Mouse (Mus musculus): ENCODE measurements around the gene Cpt1b. TPM values are rescaled to one million over a fixed set of nuclear protein-coding genes. Genes with fewer than 3 reads are reported as not detected.

Cpt1b gene
- polyA plus RNA-seq, 1 experiment from 2014 or later = 0.54 TPM

GRCm38 (mm10) chr15:89376040-89376439 lies 49.6 kb downstream of the Cpt1b start:
- H3K27ac ChIP-seq (ENCODE audit: low read depth) = no peak overlapping the region
- no peak overlapping the region for H3K9ac ChIP-seq
- no peaks in the 10 kb centered on the region for H3K9me3 ChIP-seq (ENCODE audit: low read depth, low read length)
- peaks cover 44% of the 10 kb centered on the region for H3K27me3 ChIP-seq (ENCODE audit: insufficient read depth, low read length)
- 73% methylated on average over 7 of the region's 7 CpGs for WGBS
- no peak for ATAC-seq (ENCODE audit: insufficient read depth)
- no peak for TF ChIP-seq CTCF (IDR thresholded peaks at IDR 0.05; ENCODE audit: low read depth)
- DNase-seq = no peak
- H3K4me1 ChIP-seq (ENCODE audit: insufficient read depth) = peaks cover 6% of the 10 kb centered on the region
- H3K36me3 ChIP-seq (ENCODE audit: insufficient read depth) = peaks cover 19% of the 10 kb centered on the region
- H3K4me3 ChIP-seq (ENCODE audit: low read depth, low read length) = no peak overlapping the region
- H3K4me2 ChIP-seq = no peak overlapping the region

GRCm38 (mm10) chr15:89374801-89375534 lies 50.7 kb downstream of the Cpt1b start:
- Histone ChIP-seq H3K9me3 (ENCODE audit: low read depth, low read length) (no peaks in the 10 kb centered on the region), H3K4me3 (ENCODE audit: low read depth, low read length) (no peak overlapping the region), H3K36me3 (ENCODE audit: insufficient read depth) (peaks cover 30% of the 10 kb centered on the region), H3K27me3 (ENCODE audit: insufficient read depth, low read length) (peaks cover 39% of the 10 kb centered on the region), H3K4me1 (ENCODE audit: insufficient read depth) (peaks cover 6% of the 10 kb centered on the region), H3K4me2 (no peak overlapping the region; the same call in 1 of the 2 replicates), H3K9ac (no peak overlapping the region), H3K27ac (ENCODE audit: low read depth) (no peak overlapping the region)
- no peak for ATAC-seq (ENCODE audit: insufficient read depth)
- 92% methylated on average over 17 of the region's 17 CpGs for WGBS
- TF ChIP-seq CTCF (IDR thresholded peaks at IDR 0.05; ENCODE audit: low read depth) = no peak
- no peak for DNase-seq

GRCm38 (mm10) chr15:89374340-89374739 lies 51.3 kb downstream of the Cpt1b start:
- Histone ChIP-seq H3K27ac (ENCODE audit: low read depth) (0 out of 2 replicates have a peak overlapping the region, but pooled peaks have one; percentile 92), H3K36me3 (ENCODE audit: insufficient read depth) (peaks cover 36% of the 10 kb centered on the region), H3K9ac (peak overlapping the region; percentile 74), H3K4me2 (peak overlapping the region; percentile 89), H3K9me3 (ENCODE audit: low read depth, low read length) (no peaks in the 10 kb centered on the region), H3K4me1 (ENCODE audit: insufficient read depth) (peaks cover 6% of the 10 kb centered on the region), H3K27me3 (ENCODE audit: insufficient read depth, low read length) (peaks cover 32% of the 10 kb centered on the region), H3K4me3 (ENCODE audit: low read depth, low read length) (peak overlapping the region; percentile 66)
- no peak for DNase-seq
- ATAC-seq (ENCODE audit: insufficient read depth) = no peak
- 45% methylated on average over 9 of the region's 9 CpGs for WGBS
- no peak for TF ChIP-seq CTCF (IDR thresholded peaks at IDR 0.05; ENCODE audit: low read depth)

- DNase-seq (peak; percentile 95), ATAC-seq (ENCODE audit: insufficient read depth) (peak; percentile 80)
- Histone ChIP-seq H3K9me3 (ENCODE audit: low read depth, low read length) (no peaks in the 10 kb centered on the region), H3K36me3 (ENCODE audit: insufficient read depth) (peaks cover 41% of the 10 kb centered on the region), H3K4me1 (ENCODE audit: insufficient read depth) (peaks cover 2% of the 10 kb centered on the region; the same call in 1 of the 2 replicates), H3K27ac (ENCODE audit: low read depth) (peak within 1 kb of the TSS; percentile 92), H3K9ac (peak within 1 kb of the TSS; percentile 74), H3K4me2 (peak within 1 kb of the TSS; percentile 89), H3K27me3 (ENCODE audit: insufficient read depth, low read length) (peaks cover 27% of the 10 kb centered on the region), H3K4me3 (ENCODE audit: low read depth, low read length) (peak within 1 kb of the TSS; percentile 66)
- WGBS = under 1% methylated on average over 42 of the region's 42 CpGs
- TF ChIP-seq CTCF (IDR thresholded peaks at IDR 0.05; ENCODE audit: low read depth) = peak; percentile 86
Observed at GRCm38 (mm10) chr15:89373762-89374248, 51.9 kb downstream of the Cpt1b start, which contains the start of gene Sco2. Sco2 (minus strand) TSS chr15:89373846.

- TF ChIP-seq CTCF (IDR thresholded peaks at IDR 0.05; ENCODE audit: low read depth) = peak; percentile 78
- peak overlapping the region; percentile 92 for H3K27ac ChIP-seq (ENCODE audit: low read depth)
- H3K36me3 ChIP-seq (ENCODE audit: insufficient read depth) = peaks cover 48% of the 10 kb centered on the region
- no peaks in the 10 kb centered on the region for H3K9me3 ChIP-seq (ENCODE audit: low read depth, low read length)
- peak; percentile 93 for DNase-seq
- H3K9ac ChIP-seq = peak overlapping the region; percentile 74
- H3K4me2 ChIP-seq = peak overlapping the region; percentile 89
- peak; percentile 84 for ATAC-seq (ENCODE audit: insufficient read depth)
- peaks cover 21% of the 10 kb centered on the region for H3K27me3 ChIP-seq (ENCODE audit: insufficient read depth, low read length)
- H3K4me3 ChIP-seq (ENCODE audit: low read depth, low read length) = peak overlapping the region; percentile 66
- under 1% methylated on average over 35 of the region's 35 CpGs for WGBS
- H3K4me1 ChIP-seq (ENCODE audit: insufficient read depth) = no peaks in the 10 kb centered on the region
Observed at GRCm38 (mm10) chr15:89373027-89373761, 52.5 kb downstream of the Cpt1b start.

GRCm38 (mm10) chr15:89372536-89372935 lies 53.1 kb downstream of the Cpt1b start:
- Histone ChIP-seq H3K4me1 (ENCODE audit: insufficient read depth) (no peaks in the 10 kb centered on the region), H3K9me3 (ENCODE audit: low read depth, low read length) (no peaks in the 10 kb centered on the region), H3K4me2 (peak overlapping the region; percentile 89), H3K36me3 (ENCODE audit: insufficient read depth) (peaks cover 54% of the 10 kb centered on the region), H3K9ac (peak overlapping the region; percentile 74; the same call in 1 of the 2 replicates), H3K27me3 (ENCODE audit: insufficient read depth, low read length) (peaks cover 14% of the 10 kb centered on the region), H3K27ac (ENCODE audit: low read depth) (no peak overlapping the region), H3K4me3 (ENCODE audit: low read depth, low read length) (peak overlapping the region; percentile 66; the same call in 1 of the 2 replicates)
- DNase-seq (no peak), ATAC-seq (ENCODE audit: insufficient read depth) (no peak)
- no peak for TF ChIP-seq CTCF (IDR thresholded peaks at IDR 0.05; ENCODE audit: low read depth)
- 77% methylated on average over 7 of the region's 7 CpGs for WGBS

- H3K9ac ChIP-seq = no peak overlapping the region
- DNase-seq = no peak
- no peak overlapping the region for H3K27ac ChIP-seq (ENCODE audit: low read depth)
- 84% methylated on average over 13 of the region's 13 CpGs for WGBS
- no peak for ATAC-seq (ENCODE audit: insufficient read depth)
- no peaks in the 10 kb centered on the region for H3K9me3 ChIP-seq (ENCODE audit: low read depth, low read length)
- H3K4me2 ChIP-seq = peak overlapping the region; percentile 89; the same call in 1 of the 2 replicates
- no peaks in the 10 kb centered on the region for H3K4me1 ChIP-seq (ENCODE audit: insufficient read depth)
- no peak overlapping the region for H3K4me3 ChIP-seq (ENCODE audit: low read depth, low read length)
- H3K36me3 ChIP-seq (ENCODE audit: insufficient read depth) = peaks cover 59% of the 10 kb centered on the region
- no peak for TF ChIP-seq CTCF (IDR thresholded peaks at IDR 0.05; ENCODE audit: low read depth)
- H3K27me3 ChIP-seq (ENCODE audit: insufficient read depth, low read length) = peaks cover 10% of the 10 kb centered on the region
Observed at GRCm38 (mm10) chr15:89372068-89372467, 53.6 kb downstream of the Cpt1b start.

Other genes with a start within 250 kb of the Cpt1b start
- gene Plxnb2, start 245.1 kb downstream of the Cpt1b start, polyA plus RNA-seq (2014; fragmentation: Nextera tagmentation; extraction: Ambion mirVana) = 149 and 156 TPM in 2 replicates
- 9.2 and 11.0 TPM in 2 replicates for gene Dennd6b, start 229.4 kb downstream of the Cpt1b start, polyA plus RNA-seq (2014; fragmentation: Nextera tagmentation; extraction: Ambion mirVana)
- 25.6 and 27.8 TPM in 2 replicates for gene Ppp6r2, start 214.3 kb downstream of the Cpt1b start, polyA plus RNA-seq (2014; fragmentation: Nextera tagmentation; extraction: Ambion mirVana)
- 56.5 and 71.3 TPM in 2 replicates for gene Sbf1, start 110.6 kb downstream of the Cpt1b start, polyA plus RNA-seq (2014; fragmentation: Nextera tagmentation; extraction: Ambion mirVana)
- 0.33 and 0.53 TPM in 2 replicates for gene Adm2, start 103.1 kb downstream of the Cpt1b start, polyA plus RNA-seq (2014; fragmentation: Nextera tagmentation; extraction: Ambion mirVana)
- not detected in 2 replicates for gene Miox, start 91.5 kb downstream of the Cpt1b start, polyA plus RNA-seq (2014; fragmentation: Nextera tagmentation; extraction: Ambion mirVana)
- gene Lmf2, start 70.2 kb downstream of the Cpt1b start, polyA plus RNA-seq (2014; fragmentation: Nextera tagmentation; extraction: Ambion mirVana) = 59.1 and 63.7 TPM in 2 replicates
- 157 and 168 TPM in 2 replicates for gene Ncaph2, start 70.1 kb downstream of the Cpt1b start, polyA plus RNA-seq (2014; fragmentation: Nextera tagmentation; extraction: Ambion mirVana)
- gene Sco2, start 52.0 kb downstream of the Cpt1b start, polyA plus RNA-seq (2014; fragmentation: Nextera tagmentation; extraction: Ambion mirVana) = 4.5 and 7.5 TPM in 2 replicates
- 0.96 and 1.5 TPM in 2 replicates for gene Tymp, start 48.8 kb downstream of the Cpt1b start, polyA plus RNA-seq (2014; fragmentation: Nextera tagmentation; extraction: Ambion mirVana)
- 1.1 and 1.3 TPM in 2 replicates for gene Odf3b, start 46.6 kb downstream of the Cpt1b start, polyA plus RNA-seq (2014; fragmentation: Nextera tagmentation; extraction: Ambion mirVana)
- gene Klhdc7b, start 40.9 kb downstream of the Cpt1b start, polyA plus RNA-seq (2014; fragmentation: Nextera tagmentation; extraction: Ambion mirVana) = not detected in 2 replicates
- not detected in 2 replicates for gene Syce3, start 15.4 kb downstream of the Cpt1b start, polyA plus RNA-seq (2014; fragmentation: Nextera tagmentation; extraction: Ambion mirVana)
- gene C730034F03Rik, start 3.7 kb upstream of the Cpt1b start, polyA plus RNA-seq (2014; fragmentation: Nextera tagmentation; extraction: Ambion mirVana) = 1.9 and 3.0 TPM in 2 replicates
- gene Gm44502, start 3.8 kb upstream of the Cpt1b start, polyA plus RNA-seq (2014; fragmentation: Nextera tagmentation; extraction: Ambion mirVana) = 0.15 TPM in 1 of 2 replicates, not detected in the other
- 45.9 and 48.3 TPM in 2 replicates for gene Chkb, start 4.0 kb upstream of the Cpt1b start, polyA plus RNA-seq (2014; fragmentation: Nextera tagmentation; extraction: Ambion mirVana)
- 0.57 and 0.60 TPM in 2 replicates for gene Mapk8ip2, start 28.1 kb upstream of the Cpt1b start, polyA plus RNA-seq (2014; fragmentation: Nextera tagmentation; extraction: Ambion mirVana)
- 12.7 and 14.2 TPM in 2 replicates for gene Arsa, start 51.6 kb upstream of the Cpt1b start, polyA plus RNA-seq (2014; fragmentation: Nextera tagmentation; extraction: Ambion mirVana)
- gene Shank3, start 73.8 kb upstream of the Cpt1b start, polyA plus RNA-seq (2014; fragmentation: Nextera tagmentation; extraction: Ambion mirVana) = 3.2 and 3.9 TPM in 2 replicates
- gene Acr, start 142.5 kb upstream of the Cpt1b start, polyA plus RNA-seq (2014; fragmentation: Nextera tagmentation; extraction: Ambion mirVana) = 0.16 TPM in 1 of 2 replicates, not detected in the other
- gene Rabl2, start 166.1 kb upstream of the Cpt1b start, polyA plus RNA-seq (2014; fragmentation: Nextera tagmentation; extraction: Ambion mirVana) = 53.8 and 55.3 TPM in 2 replicates